Mouse (Mus musculus) c-Kit-positive CD71-negative TER-119-negative erythroid progenitor cells, embryonic 14.5 days (primary cell): ENCODE data around the gene Glipr2.

Experiments
- DNase-seq: peaks from one replicate; pipeline ENCODE4 v3.0.0-alpha.2; 2013; ENCODE audit warnings: low read depth

Gene Glipr2

GRCm38 (mm10) chr4:43970393-43971330 is 13.5 kb downstream of the Glipr2 start:
- no peak for DNase-seq

- DNase-seq: no peak
Measured at GRCm38 (mm10) chr4:43971541-43972136, 14.4 kb downstream of the Glipr2 start.

GRCm38 (mm10) chr4:43972137-43972591 is 15.0 kb downstream of the Glipr2 start:
- peak; percentile 80 for DNase-seq

GRCm38 (mm10) chr4:43973526-43973981 is 16.4 kb downstream of the Glipr2 start:
- no peak for DNase-seq

DNA sequence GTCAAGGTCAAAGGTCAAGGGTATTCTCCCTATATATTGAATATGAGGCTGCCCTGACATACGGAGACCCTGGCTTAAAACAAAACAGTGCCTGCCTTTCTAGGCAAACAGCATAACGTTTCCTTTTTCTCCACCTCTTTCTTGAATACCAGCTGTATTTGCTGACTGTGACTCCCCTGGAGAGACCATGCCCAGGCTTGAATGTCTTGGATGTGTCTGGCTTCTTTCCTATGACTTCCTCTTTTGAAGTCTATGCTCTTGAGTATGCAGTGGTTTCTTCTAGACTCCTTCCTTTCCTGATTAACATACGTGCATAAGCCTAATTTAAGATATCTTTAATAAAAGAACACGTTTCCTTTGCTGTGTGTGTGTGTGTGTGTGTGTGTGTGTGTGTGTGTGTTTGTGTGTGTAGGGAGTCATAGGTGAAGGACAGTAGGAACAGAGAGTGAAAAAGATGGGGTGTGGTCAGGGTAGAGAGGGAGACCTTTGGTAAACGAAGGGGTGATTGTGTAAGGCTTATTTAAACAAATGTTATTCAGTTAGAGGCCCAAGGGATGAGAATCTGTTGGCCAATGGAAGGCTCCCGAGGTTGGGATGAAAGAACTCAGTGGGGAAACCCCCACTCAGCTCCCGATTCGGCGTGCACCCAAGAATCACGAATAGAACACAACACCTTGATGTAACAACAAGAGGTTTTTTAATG is 17.9 kb downstream of the Glipr2 start:
- DNase-seq: no peak

GRCm38 (mm10) chr4:43976223-43976740 is 19.1 kb downstream of the Glipr2 start:
- DNase-seq: no peak

DNA sequence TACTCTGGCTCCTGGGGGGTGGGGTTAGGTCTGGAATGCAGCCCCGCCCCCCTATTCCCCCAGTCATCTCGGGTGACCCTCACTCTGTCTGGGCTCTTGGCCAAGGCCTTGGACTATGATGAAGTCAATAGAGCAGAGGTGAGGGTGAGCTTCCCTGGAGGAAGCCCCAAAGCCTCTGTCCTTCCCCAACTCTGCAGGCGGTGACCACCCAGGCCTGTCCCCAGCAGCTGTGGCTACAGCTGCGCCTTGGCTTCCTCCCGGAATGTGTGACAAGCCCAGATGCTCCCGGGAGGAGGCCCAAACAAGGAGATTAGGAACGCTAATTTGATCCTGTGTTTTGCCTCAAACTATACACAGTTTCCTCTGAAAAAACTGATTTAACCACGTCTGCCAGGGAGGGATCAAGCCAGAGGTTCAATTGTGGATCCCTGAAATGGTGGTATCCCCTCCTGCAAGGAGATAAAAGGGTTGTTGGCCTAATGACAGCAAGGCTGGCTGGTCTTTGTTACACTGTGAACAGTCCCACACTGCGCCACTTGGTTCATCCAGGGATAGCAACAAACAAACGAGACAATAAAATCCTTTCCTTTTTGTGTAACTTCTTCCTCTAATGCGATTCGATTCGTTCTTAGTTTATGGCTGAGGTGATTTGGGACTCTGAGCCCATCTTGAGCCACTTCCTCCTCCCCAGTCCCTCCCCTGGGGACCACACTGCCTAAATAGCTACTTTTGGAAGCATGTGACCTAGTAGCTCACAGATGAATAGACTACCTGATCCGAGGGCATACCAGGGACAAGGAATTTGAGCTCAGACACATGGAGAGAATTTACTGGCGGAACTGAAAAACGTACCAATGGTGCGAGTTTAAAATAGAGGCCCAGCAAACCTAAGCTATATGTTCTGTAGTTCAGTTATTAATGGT is 21.6 kb downstream of the Glipr2 start:
- DNase-seq: no peak

DNA sequence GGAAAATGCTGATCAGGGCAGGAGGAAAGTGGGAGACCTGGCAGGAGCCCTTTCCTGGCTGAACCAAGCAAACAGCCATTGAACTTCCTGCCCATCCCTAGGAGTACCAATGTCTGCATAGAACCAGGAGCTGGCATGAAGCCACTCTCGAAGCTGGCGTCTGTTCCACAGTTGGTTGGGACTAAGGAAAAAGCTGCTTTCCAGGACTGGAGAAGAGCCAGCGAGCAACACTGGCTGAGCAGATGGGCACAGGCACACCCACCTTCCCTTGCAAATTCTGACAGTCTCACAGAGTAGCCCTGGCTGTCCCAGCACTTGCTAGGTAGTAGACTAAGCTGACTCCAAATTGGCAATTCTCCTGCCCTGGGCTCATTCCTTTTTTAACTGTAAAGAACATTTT is 22.5 kb downstream of the Glipr2 start:
- DNase-seq: no peak

DNA sequence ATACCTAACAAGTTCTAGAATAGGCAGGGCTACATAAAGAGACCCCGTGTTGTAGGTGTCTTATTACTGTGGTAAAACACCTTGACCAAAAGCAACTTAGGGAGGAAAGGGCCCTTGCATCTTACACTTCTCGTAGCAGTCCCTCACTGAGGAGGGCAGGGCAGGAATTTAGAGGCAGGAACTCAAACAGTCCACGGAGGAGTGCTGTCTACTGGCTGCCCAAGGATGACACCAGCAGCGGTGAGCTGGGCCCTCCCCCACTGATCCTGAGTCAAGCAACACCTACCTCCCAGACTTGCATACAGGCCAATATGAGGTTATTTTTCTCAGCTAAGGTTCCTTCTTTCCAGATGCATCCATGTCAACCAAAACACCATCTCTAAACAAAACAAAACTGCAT is 23.0 kb downstream of the Glipr2 start:
- no peak for DNase-seq

- DNase-seq: no peak
Measured at GRCm38 (mm10) chr4:43980846-43981245, 23.6 kb downstream of the Glipr2 start.

GRCm38 (mm10) chr4:43981251-43981650 is 24.1 kb downstream of the Glipr2 start:
- DNase-seq: no peak

GRCm38 (mm10) chr4:43982053-43982732 is 25.0 kb downstream of the Glipr2 start:
- peak; percentile 89 for DNase-seq

GRCm38 (mm10) chr4:43983181-43983580 is 26.0 kb downstream of the Glipr2 start, which contains the start of gene Ccin:
Gene Ccin (plus strand): TSS chr4:43983483.
- no peak for DNase-seq

DNA sequence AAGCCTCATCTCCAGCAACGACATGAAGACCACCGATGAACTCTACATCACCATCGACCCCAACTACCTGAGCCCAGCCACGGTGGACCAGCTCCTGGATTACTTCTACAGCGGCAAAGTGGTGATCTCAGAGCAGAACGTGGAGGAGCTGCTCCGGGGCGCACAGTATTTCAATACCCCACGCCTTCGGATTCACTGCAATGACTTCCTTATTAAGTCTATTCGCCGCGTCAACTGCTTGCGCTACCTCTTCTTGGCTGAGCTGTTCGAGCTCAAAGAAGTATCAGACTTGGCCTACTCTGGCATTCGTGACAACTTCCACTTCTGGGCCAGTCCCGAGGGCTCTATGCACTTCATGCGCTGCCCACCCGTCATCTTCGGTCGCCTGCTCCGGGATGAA is 26.6 kb downstream of the Glipr2 start:
- DNase-seq: no peak

GRCm38 (mm10) chr4:43984326-43984725 is 27.1 kb downstream of the Glipr2 start:
- DNase-seq: no peak

GRCm38 (mm10) chr4:43988976-43989375 is 31.8 kb downstream of the Glipr2 start:
- no peak for DNase-seq

DNA sequence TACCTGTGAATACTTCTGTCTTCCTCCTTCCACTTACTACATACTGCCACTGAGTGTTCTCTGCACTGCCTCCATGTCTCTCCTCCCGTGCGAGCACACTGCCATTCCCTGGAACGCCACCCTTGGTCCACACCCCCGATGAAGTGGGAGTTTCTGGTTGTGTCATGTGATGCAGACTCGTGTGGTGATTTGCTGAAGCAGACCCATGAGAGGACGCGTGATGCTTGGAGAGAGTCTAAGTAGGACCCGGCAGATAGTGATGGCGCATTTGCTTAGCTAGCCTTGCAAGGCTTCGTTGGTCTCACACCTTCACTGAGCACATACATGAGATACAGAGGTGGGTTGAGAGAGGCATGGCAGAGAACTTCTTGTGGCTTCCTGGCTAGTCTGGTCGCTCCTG is 35.9 kb downstream of the Glipr2 start:
- no peak for DNase-seq

GRCm38 (mm10) chr4:43994342-43994741 is 37.1 kb downstream of the Glipr2 start:
- DNase-seq: no peak

DNA sequence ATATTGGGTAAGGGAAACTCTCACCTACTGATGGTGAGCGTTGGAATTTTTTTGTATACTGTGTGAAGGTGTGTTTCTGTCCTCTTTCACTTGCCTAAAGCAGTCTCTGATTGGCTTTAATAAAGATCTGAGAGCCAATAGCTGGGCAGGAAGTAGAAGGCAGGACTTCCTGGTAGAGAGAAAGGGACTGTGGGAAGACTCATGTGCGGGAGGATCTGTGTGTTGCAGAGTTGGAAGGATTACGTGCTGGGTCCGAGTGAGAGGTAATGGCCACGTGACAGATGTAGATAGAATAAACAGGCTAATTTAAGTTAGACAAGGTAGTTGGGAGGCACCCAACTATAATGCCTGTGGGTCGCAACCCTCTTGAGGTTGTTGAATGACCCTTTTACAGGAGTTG is 46.4 kb downstream of the Glipr2 start:
- no peak for DNase-seq

GRCm38 (mm10) chr4:44004126-44004525 is 46.9 kb downstream of the Glipr2 start, which contains the start of gene Clta:
Gene Clta (plus strand): TSS chr4:44004452.
- peak; percentile 52 for DNase-seq
